Mouse (Mus musculus) right cerebral cortex, postnatal 4 days (tissue): ENCODE measurements around the gene Pde4b.
A peak's percentile ranks its signal among the peaks of the same experiment; 100 is the strongest.

ENCODE experiments used
- DNase-seq: peaks from one replicate; pipeline ENCODE4 v3.0.0-alpha.2; 2022

Gene Pde4b

GRCm38 (mm10) chr4:102557508-102558220, 470.3 kb downstream of the Pde4b start:
- DNase-seq, result no peak

DNA sequence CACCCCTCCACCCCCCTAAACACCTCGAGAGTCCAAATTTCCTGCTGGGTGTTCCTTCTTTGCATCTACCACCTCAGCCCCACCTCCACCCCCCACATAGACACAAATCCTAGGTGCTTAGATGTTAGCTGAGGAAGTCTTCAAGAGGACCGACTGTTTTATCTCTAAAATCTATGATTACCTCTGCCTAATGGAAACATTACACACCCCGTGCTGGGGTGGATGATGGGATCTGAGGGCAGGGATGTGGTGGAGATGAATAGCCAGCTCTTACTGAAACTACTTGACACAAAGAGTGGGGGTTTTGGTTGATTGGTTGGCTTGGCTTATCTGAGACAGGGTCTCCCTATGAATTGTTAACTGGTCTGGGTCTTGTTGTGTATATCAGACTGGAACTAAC, 471.0 kb downstream of the Pde4b start:
- DNase-seq, result no peak

GRCm38 (mm10) chr4:102560676-102561280, 473.4 kb downstream of the Pde4b start:
- DNase-seq, result no peak

- no peak for DNase-seq
Observed at GRCm38 (mm10) chr4:102563273-102563855, 476.0 kb downstream of the Pde4b start.

DNA sequence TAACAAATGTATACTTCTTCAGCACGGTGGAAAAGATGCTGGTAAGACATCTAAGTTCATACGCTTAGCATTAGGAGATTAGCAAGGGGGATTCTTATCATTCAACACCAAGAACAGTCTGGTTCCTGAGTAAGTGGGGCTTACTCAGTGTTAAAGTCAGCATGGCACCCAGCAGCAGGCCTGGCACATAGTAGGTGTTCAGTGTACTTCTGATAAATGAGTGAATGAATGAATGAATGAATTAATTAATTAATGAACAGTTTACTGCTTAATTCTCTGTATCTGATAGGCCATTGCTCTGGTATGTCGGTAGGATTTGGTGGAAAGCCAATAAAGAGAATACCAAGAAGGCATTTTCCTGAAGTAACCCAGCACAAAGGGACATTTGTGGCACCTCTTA, 476.9 kb downstream of the Pde4b start:
- DNase-seq, result no peak

- no peak for DNase-seq
Observed at GRCm38 (mm10) chr4:102566421-102566820, 479.1 kb downstream of the Pde4b start.

DNA sequence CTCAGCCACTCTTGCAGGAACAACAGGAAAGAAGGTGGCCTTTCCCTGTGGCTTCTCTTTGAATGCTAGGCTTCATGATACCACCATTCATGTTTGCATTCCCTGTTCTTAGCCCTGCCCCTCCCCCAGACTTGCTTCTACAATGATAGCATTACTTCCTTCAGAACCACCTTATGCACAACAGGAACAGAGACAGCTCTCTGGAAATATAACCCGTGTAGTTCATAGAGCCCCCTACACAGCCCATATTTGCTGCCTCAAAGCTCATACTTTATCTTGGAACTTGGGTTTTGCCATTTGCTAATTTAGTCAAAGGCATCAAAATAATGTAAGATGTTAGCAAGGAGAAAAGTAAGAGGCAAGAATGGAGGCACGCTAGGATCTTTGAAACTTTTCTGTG, 479.8 kb downstream of the Pde4b start:
- no peak for DNase-seq

- no peak for DNase-seq
Observed at GRCm38 (mm10) chr4:102567676-102568254, 480.4 kb downstream of the Pde4b start.

DNA sequence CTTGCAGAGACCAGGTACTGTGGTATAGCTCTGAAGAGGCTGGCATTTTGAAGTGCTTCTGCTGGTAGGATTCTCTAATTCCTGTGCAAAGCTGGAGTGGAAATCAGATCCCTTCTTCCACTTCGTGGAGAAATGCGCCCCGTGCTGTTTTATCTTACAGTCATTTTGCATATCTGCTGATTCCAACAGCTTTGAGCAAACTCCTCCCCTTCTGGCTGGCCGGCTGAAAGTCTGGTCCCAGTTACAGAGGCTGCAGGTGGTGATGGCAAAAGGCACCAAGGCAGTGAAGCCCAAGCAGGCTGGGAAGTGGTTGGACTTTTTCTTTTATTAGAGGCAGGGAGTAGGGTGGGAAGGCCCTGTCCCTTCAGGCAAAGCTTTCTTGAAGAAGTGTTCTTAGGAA, 481.2 kb downstream of the Pde4b start:
- peak; percentile 26 for DNase-seq

GRCm38 (mm10) chr4:102569101-102569583, 481.8 kb downstream of the Pde4b start:
- DNase-seq, result no peak

GRCm38 (mm10) chr4:102569950-102570765, 482.8 kb downstream of the Pde4b start:
- DNase-seq, result peak; percentile 23

GRCm38 (mm10) chr4:102570766-102571411, 483.5 kb downstream of the Pde4b start:
- DNase-seq, result no peak

GRCm38 (mm10) chr4:102572031-102572430, 484.7 kb downstream of the Pde4b start:
- no peak for DNase-seq

- DNase-seq, result no peak
Observed at GRCm38 (mm10) chr4:102572591-102572990, 485.2 kb downstream of the Pde4b start.

DNA sequence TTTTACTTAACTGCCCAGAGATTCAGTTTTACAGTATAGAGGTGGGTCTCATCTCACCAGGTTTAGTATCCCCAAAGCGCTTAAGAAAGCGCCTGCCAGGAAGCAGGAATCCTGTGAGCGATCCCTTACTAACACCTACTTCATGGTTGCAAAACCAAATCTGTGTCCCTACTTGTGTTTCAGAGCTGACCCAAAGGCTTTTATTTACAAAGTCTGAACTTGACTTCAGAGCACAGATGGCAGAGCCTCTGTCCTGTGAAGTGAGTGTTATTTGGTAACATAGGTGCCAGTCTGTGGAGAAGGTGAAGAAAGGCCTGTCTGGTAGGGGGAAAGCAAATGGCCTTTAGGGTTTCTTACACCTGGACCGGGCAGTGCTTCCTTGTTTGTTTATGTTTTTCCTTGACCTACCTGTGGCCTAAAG, 486.0 kb downstream of the Pde4b start:
- no peak for DNase-seq

- no peak for DNase-seq
Observed at GRCm38 (mm10) chr4:102574226-102574625, 486.9 kb downstream of the Pde4b start.

- DNase-seq, result no peak
Observed at GRCm38 (mm10) chr4:102574666-102575254, 487.4 kb downstream of the Pde4b start.

DNA sequence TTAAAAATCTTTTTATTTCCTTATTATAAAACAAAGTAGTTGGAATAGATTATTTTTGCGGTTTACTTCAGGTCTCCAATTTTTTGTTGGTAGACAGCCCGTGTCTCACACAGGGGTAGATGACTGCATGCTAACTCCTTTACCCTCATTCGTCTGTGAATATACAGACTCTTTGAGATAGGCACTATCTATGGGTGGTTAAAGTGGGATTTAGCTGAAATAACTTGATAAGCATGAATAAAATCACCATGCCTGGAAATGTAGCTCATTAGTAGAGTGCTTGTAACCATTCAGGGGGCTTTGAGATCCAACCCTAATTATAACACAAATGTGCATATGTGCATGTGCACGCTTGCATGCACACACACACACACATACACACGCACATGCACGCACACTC, 488.8 kb downstream of the Pde4b start:
- no peak for DNase-seq

GRCm38 (mm10) chr4:102577636-102578035, 490.3 kb downstream of the Pde4b start:
- no peak for DNase-seq

GRCm38 (mm10) chr4:102579051-102579450, 491.7 kb downstream of the Pde4b start:
- no peak for DNase-seq

GRCm38 (mm10) chr4:102579746-102580145, 492.4 kb downstream of the Pde4b start:
- DNase-seq, result no peak

- DNase-seq, result no peak
Observed at GRCm38 (mm10) chr4:102582165-102582749, 494.9 kb downstream of the Pde4b start.
